19 mouse cellular contexts compared by ENCODE assay signal in the genomic region with DNA sequence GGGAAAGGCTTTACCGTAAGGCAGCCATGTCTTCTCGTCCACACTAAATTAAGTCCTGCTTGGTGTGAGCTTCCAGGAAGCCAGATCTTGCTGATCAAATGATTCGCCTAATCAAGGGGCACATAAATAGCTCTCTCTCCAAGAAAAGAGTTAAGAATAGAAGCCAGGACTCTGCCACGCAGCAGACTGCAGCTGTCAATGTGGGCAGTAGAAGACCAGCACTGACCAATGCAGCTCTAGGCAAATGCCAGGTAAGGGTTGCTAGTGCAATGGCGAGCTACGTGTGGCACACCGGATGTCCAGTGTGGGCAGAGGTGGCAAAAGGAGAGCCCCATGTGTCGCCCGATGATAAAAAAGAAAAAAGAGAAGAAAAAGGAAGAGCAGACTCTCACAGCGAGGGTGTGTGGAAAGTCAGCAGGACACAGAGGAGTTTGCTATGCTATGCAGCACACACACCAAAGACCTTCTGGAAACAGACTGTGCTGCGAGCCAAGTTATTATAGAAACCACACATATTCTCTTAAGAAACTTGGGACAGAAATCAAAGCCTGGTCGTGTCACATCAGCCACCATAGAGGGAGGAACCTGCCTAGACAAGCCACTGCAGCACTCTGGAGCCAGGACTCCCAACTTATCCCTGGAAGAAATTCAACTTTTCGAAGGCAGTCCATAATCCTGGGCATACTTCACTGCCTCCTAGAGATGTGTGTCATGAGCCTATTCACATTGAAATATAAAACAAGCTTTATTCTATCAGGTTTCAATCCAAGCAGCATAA. TPM values are rescaled to one million over a fixed set of nuclear protein-coding genes. Genes with fewer than 3 reads are reported as not detected.
DNase-seq lines count a peak whose midpoint lies in the region; ATAC-seq lines count a peak whose summit lies in the region.
"Had no signal": no experiment of that assay in that cellular context is flagged by ENCODE, and none has a peak within 500 bp of the region (broad histone marks: within the 10 kb centered on the region; RNA-seq: fewer than 3 reads in every experiment).

No protein-coding gene starts in this region.

- H3K9me3 ChIP-seq in midbrain, embryonic 11.5 days (ENCODE audit: control insufficient read depth, low read length) = no peaks in the 10 kb centered on the region; the same call in 1 of the 2 replicates
- no peaks in the 10 kb centered on the region for H3K9me3 ChIP-seq in midbrain, embryonic 15.5 days
- H3K9me3 ChIP-seq in stomach, embryonic 15.5 days = no peaks in the 10 kb centered on the region
- H3K9me3 ChIP-seq: forebrain, embryonic 15.5 days; heart, embryonic 15.5 days; intestine, embryonic 15.5 days had no signal

- no peak overlapping the region for H3K4me2 ChIP-seq in midbrain, embryonic 11.5 days
- H3K4me2 ChIP-seq in midbrain, embryonic 15.5 days = no peak overlapping the region
- H3K4me2 ChIP-seq in stomach, embryonic 15.5 days = no peak overlapping the region
- H3K4me2 ChIP-seq: embryonic facial prominence, embryonic 13.5 days; forebrain, embryonic 15.5 days; heart, embryonic 15.5 days; hindbrain, embryonic 14.5 days; intestine, embryonic 15.5 days had no signal

- ATAC-seq in midbrain, embryonic 11.5 days (ENCODE audit: low FRiP score) = no peak
- ATAC-seq in midbrain, embryonic 15.5 days (replicated peaks) = no peak
- ATAC-seq in stomach, embryonic 15.5 days (ENCODE audit: insufficient read depth, low FRiP score, low read depth) = no peak
- ATAC-seq: forebrain, embryonic 15.5 days had no signal

- H3K4me3 ChIP-seq in midbrain, embryonic 11.5 days (ENCODE audit: low read depth, low read length) = no peak overlapping the region
- H3K4me3 ChIP-seq in midbrain, embryonic 15.5 days = no peak overlapping the region
- H3K4me3 ChIP-seq in stomach, embryonic 15.5 days (replicated peaks) = no peak overlapping the region
- H3K4me3 ChIP-seq: embryonic facial prominence, embryonic 13.5 days; erythroblast, embryonic 14.5 days; forebrain, embryonic 15.5 days; heart, embryonic 10.5 days; heart, embryonic 15.5 days; hindbrain, embryonic 10.5 days; intestine, embryonic 15.5 days had no signal

- no peaks in the 10 kb centered on the region for H3K4me1 ChIP-seq in midbrain, embryonic 11.5 days (ENCODE audit: control insufficient read depth, insufficient read depth, low read length)
- H3K4me1 ChIP-seq in midbrain, embryonic 15.5 days = no peaks in the 10 kb centered on the region
- H3K4me1 ChIP-seq in stomach, embryonic 15.5 days = no peaks in the 10 kb centered on the region
- H3K4me1 ChIP-seq: forebrain, embryonic 15.5 days; heart, embryonic 15.5 days; hindbrain, embryonic 10.5 days; intestine, embryonic 15.5 days had no signal

- no peaks in the 10 kb centered on the region for H3K36me3 ChIP-seq in midbrain, embryonic 11.5 days (ENCODE audit: control insufficient read depth, insufficient read depth, low read length)
- no peaks in the 10 kb centered on the region for H3K36me3 ChIP-seq in midbrain, embryonic 15.5 days (replicated peaks)
- H3K36me3 ChIP-seq in stomach, embryonic 15.5 days = no peaks in the 10 kb centered on the region
- H3K36me3 ChIP-seq: embryonic facial prominence, embryonic 13.5 days; forebrain, embryonic 15.5 days; heart, embryonic 10.5 days; heart, embryonic 15.5 days; hindbrain, embryonic 10.5 days; intestine, embryonic 15.5 days had no signal

- DNase-seq in gastrocnemius, adult 18-20 months (ENCODE audit: low spot score) = peak; percentile 23
- no peak for DNase-seq in gastrocnemius, postnatal 25 days
- peak; percentile 77 for DNase-seq in midbrain, embryonic 11.5 days (ENCODE audit: low spot score, missing footprints)
- no peak for DNase-seq in cerebellum, adult 11-12 months
- no peak for DNase-seq in heart, postnatal 14 days
- DNase-seq: adrenal gland, postnatal 10 days; cerebellum, adult 11 months; cerebellum, adult 9-10 months; cerebellum, postnatal 25 days had no signal

- WGBS in midbrain, embryonic 11.5 days = 84% methylated on average over 13 of the region's 13 CpGs
- 85% methylated on average over 13 of the region's 13 CpGs for WGBS in midbrain, embryonic 15.5 days
- WGBS in stomach, embryonic 15.5 days = 80% methylated on average over 13 of the region's 13 CpGs

- H3K27me3 ChIP-seq in midbrain, embryonic 11.5 days (ENCODE audit: control insufficient read depth, insufficient read depth, low read length) = peaks cover 4% of the 10 kb centered on the region; the same call in 1 of the 2 replicates
- no peaks in the 10 kb centered on the region for H3K27me3 ChIP-seq in midbrain, embryonic 15.5 days (replicated peaks)
- H3K27me3 ChIP-seq in stomach, embryonic 15.5 days (replicated peaks) = peaks cover 8% of the 10 kb centered on the region; the same call in 1 of the 2 replicates

- intact Hi-C loops in heart, postnatal 14 days (cut with DNase I) = no loop called here

- H3K9ac ChIP-seq in midbrain, embryonic 11.5 days (ENCODE audit: low read length) = no peak overlapping the region
- H3K9ac ChIP-seq in midbrain, embryonic 15.5 days = no peak overlapping the region
- H3K9ac ChIP-seq in stomach, embryonic 15.5 days = no peak overlapping the region
- H3K9ac ChIP-seq: embryonic facial prominence, embryonic 13.5 days; forebrain, embryonic 15.5 days; heart, embryonic 15.5 days; hindbrain, embryonic 14.5 days; intestine, embryonic 15.5 days had no signal

- no peak overlapping the region for H3K27ac ChIP-seq in midbrain, embryonic 11.5 days (ENCODE audit: low read depth, low read length)
- no peak overlapping the region for H3K27ac ChIP-seq in midbrain, embryonic 15.5 days
- H3K27ac ChIP-seq in stomach, embryonic 15.5 days = peak overlapping the region; percentile 40; the same call in 1 of the 2 replicates
- H3K27ac ChIP-seq: embryonic facial prominence, embryonic 13.5 days; forebrain, embryonic 15.5 days; heart, embryonic 10.5 days; heart, embryonic 15.5 days; hindbrain, embryonic 10.5 days; hindbrain, embryonic 14.5 days; intestine, embryonic 15.5 days had no signal

RNA-seq across cellular contexts. Expression of a gene that starts 21.8 kb away (rescaled TPM):
- 10 to 100 TPM; 17.3 to 19.0 TPM for total RNA-seq in gastrocnemius, adult 18-20 months (2021)
- total RNA-seq in gastrocnemius, postnatal 25 days (2021) = 10 to 100 TPM; 12.9 to 17.8 TPM
- 17.7 and 17.8 TPM in 2 replicates for polyA plus RNA-seq in midbrain, embryonic 11.5 days (2014; fragmentation: Nextera tagmentation; extraction: Ambion mirVana)
- 9.5 and 9.6 TPM in 2 replicates for polyA plus RNA-seq in midbrain, embryonic 15.5 days (2015; fragmentation: Nextera tagmentation; extraction: Ambion mirVana)
- 9.5 and 10.4 TPM in 2 replicates for polyA plus RNA-seq in stomach, embryonic 15.5 days (2015; fragmentation: Nextera tagmentation; extraction: Ambion mirVana)
- 10 to 100 TPM; 13.1 to 15.0 TPM for total RNA-seq in heart, postnatal 14 days (2021)

Comparison
In these comparisons a context has a peak if more than half of its experiments do, and no peak if none do; other contexts are left out.
1. DNase-seq: peak in gastrocnemius, adult 18-20 months (single experiment) and midbrain, embryonic 11.5 days (single experiment); none in gastrocnemius, postnatal 25 days (single experiment), cerebellum, adult 11-12 months (single experiment) and heart, postnatal 14 days (0 of 2).